Mouse (Mus musculus) myocyte (in vitro differentiated cells): ENCODE data around the gene Dgki. TPM values are rescaled to one million over a fixed set of nuclear protein-coding genes. Genes with fewer than 3 reads are reported as not detected.

ENCODE experiments used
- H3K27me3 ChIP-seq: one replicate; pipeline ENCODE4 v1.6.1; 2011; ENCODE audit not compliant: control insufficient read depth, insufficient read depth, insufficient read length
- H3K36me3 ChIP-seq: one replicate; pipeline ENCODE4 v1.6.1; 2011; ENCODE audit not compliant: control insufficient read depth, insufficient read depth
- H3K4me2 ChIP-seq: one replicate; pipeline ENCODE4 v1.6.1; 2011; ENCODE audit warnings: low read depth, control low read depth
- H3K4me3 ChIP-seq: one replicate; pipeline ENCODE4 v1.5.1; 2011; ENCODE audit warnings: mild to moderate bottlenecking, control low read depth, moderate library complexity
- H3K79me2 ChIP-seq: one replicate; pipeline ENCODE4 v1.6.1; 2011; ENCODE audit not compliant: control insufficient read depth, insufficient read depth
- H3ac ChIP-seq: one replicate; pipeline ENCODE4 v1.6.1; 2011; ENCODE audit not compliant: control insufficient read depth, insufficient read length
- CEBPB ChIP-seq: IDR thresholded peaks from 2 replicates; pipeline ENCODE4 v1.6.1; 2011; ENCODE audit warnings: mild to moderate bottlenecking, moderate library complexity; ENCODE audit not compliant: poor library complexity, insufficient read depth, severe bottlenecking
- E2F4 ChIP-seq: IDR thresholded peaks from one replicate; pipeline ENCODE4 v1.6.1; 2011; ENCODE audit warnings: mild to moderate bottlenecking, control low read depth, moderate library complexity; ENCODE audit not compliant: insufficient read depth
- MAX ChIP-seq: IDR thresholded peaks from one replicate; pipeline ENCODE4 v1.6.1; 2011; ENCODE audit warnings: low read depth, mild to moderate bottlenecking, control low read depth
- MYOD1 ChIP-seq, 3 experiments: IDR thresholded peaks; one replicate each; pipeline ENCODE4 v1.6.1; 2011; ENCODE audit warnings: control low read depth in 2 of 3, low read depth in 2 of 3, mild to moderate bottlenecking in 2 of 3, moderate library complexity in 1 of 3; ENCODE audit not compliant: insufficient read length in 2 of 3, control insufficient read depth in 1 of 3
- MYOG ChIP-seq, 3 experiments: IDR thresholded peaks; one replicate each; pipeline ENCODE4 v1.6.1; 2011; ENCODE audit warnings: control low read depth in 2 of 3, low read depth in 2 of 3, mild to moderate bottlenecking in 2 of 3; ENCODE audit not compliant: insufficient read length in 2 of 3, control insufficient read depth in 1 of 3, insufficient read depth in 1 of 3
- POLR2A ChIP-seq: IDR thresholded peaks from one replicate; pipeline ENCODE4 v1.6.1; 2011; ENCODE audit warnings: low read depth, mild to moderate bottlenecking, control low read depth, moderate library complexity; ENCODE audit not compliant: insufficient read length
- POLR2AphosphoS2 ChIP-seq: IDR thresholded peaks from one replicate; pipeline ENCODE4 v1.6.1; 2011; ENCODE audit warnings: low read depth, control low read depth; ENCODE audit not compliant: insufficient read length
- REST ChIP-seq: IDR thresholded peaks from one replicate; pipeline ENCODE4 v1.6.1; 2011; ENCODE audit warnings: mild to moderate bottlenecking, control low read depth, moderate library complexity; ENCODE audit not compliant: insufficient read depth, insufficient read length
- SRF ChIP-seq: IDR thresholded peaks from one replicate; pipeline ENCODE4 v1.6.1; 2011; ENCODE audit warnings: low read depth; ENCODE audit not compliant: control insufficient read depth, insufficient read length
- TCF12 ChIP-seq: IDR thresholded peaks from one replicate; pipeline ENCODE4 v1.6.1; 2011; ENCODE audit warnings: mild to moderate bottlenecking, control low read depth; ENCODE audit not compliant: poor library complexity, insufficient read depth, severe bottlenecking
- TCF3 ChIP-seq: IDR thresholded peaks from one replicate; pipeline ENCODE4 v1.6.1; 2011; ENCODE audit warnings: low read depth, control low read depth; ENCODE audit not compliant: insufficient read length
- USF1 ChIP-seq: IDR thresholded peaks from one replicate; pipeline ENCODE4 v1.6.1; 2011; ENCODE audit warnings: low read depth, mild to moderate bottlenecking, control low read depth, moderate library complexity
- polyA plus RNA-seq: library from polyadenylated mRNA; unstranded; fragments of >200 nt; fragmentation: generic; extraction: Trizol; gene quantifications from one replicate; pipeline ENCODE4 v1.2.1, GENCODE M21; 2012; ENCODE audit warnings: missing spikeins

Gene Dgki
- polyA plus RNA-seq, 1 experiment: 0.02 TPM

DNA sequence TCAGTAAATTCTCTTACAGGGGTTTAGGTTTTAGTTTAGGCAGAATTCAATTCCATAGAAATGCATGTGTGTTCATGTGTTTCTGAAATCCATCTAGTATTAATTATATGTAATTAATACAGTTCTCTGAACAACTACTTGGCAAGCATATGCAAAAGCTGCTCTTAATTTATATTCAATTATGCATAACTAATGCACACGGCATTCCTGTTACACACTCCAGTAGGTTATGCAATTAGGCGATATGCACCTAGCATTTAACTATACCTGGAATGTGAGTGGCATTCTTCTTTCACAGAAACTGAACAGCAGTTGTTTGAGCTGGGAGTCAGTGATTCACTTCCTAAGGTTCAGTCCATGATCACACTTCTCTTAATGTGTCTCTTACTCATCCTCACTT, 370.2 kb downstream of the Dgki start:
- Histone ChIP-seq H3K27me3 (no peaks in the 10 kb centered on the region), H3ac (no peak overlapping the region), H3K4me2 (no peak overlapping the region), H3K36me3 (no peaks in the 10 kb centered on the region), H3K4me3 (no peak overlapping the region), H3K79me2 (no peaks in the 10 kb centered on the region)
- TF ChIP-seq TCF12 (no peak), MYOG (IDR thresholded peaks at IDR 0.05; ENCODE audit: control insufficient read depth in 1 of 3, insufficient read depth in 1 of 3, insufficient read length in 2 of 3, low read depth in 2 of 3) (no peak), USF1 (no peak), MAX (no peak), TCF3 (no peak), MYOD1 (IDR thresholded peaks at IDR 0.05; ENCODE audit: control insufficient read depth in 1 of 3, insufficient read length in 2 of 3, low read depth in 2 of 3) (no peak), CEBPB (no peak), REST (no peak), SRF (no peak), POLR2A (no peak)

DNA sequence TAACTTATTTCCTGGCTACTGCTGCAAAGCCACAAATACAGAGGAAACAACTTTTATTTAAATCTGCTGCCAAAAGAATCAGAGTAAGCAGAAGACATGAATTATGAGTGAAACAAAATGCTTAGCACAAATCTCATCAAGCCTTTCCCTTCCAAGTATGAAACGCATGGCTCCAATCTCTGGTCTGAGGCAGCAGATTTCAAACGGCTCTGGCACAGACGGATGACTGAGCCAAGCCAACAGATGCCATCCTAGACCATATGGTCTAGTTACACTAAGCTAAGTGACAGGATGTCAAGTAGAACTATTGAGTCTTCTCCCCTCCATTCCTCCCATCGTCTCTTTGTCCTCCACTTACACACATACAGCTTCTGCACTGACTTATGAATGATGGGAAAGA, 373.5 kb downstream of the Dgki start:
- H3K27me3 ChIP-seq: no peaks in the 10 kb centered on the region
- no peak overlapping the region for H3ac ChIP-seq
- TF ChIP-seq USF1: no peak
- TF ChIP-seq SRF: no peak
- TF ChIP-seq MAX: no peak
- TF ChIP-seq POLR2AphosphoS2: no peak
- TF ChIP-seq TCF3: no peak
- no peak for TF ChIP-seq CEBPB
- H3K4me2 ChIP-seq: no peak overlapping the region
- no peaks in the 10 kb centered on the region for H3K36me3 ChIP-seq
- H3K4me3 ChIP-seq: no peak overlapping the region
- H3K79me2 ChIP-seq: no peaks in the 10 kb centered on the region

DNA sequence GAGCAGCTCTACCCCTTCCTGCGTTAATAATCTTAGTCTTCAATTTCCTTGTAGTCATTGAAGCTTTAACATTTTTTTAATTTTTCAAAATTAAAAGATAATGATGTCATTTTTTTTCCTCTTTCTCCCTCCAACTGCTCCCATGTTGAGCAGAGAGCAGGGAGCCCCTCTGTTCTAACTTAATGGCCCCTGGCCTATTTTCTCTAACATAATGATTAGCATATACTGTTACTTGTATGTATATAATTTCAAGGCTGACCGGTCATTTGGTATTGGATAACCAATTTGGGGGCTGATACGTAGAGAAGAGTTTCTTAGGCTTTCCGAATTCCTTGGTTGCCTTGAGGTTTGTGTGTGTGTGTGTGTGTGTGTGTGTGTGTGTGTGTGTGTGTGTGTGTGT, 378.0 kb downstream of the Dgki start:
- H3K4me2 ChIP-seq: no peak overlapping the region
- no peaks in the 10 kb centered on the region for H3K27me3 ChIP-seq
- H3K79me2 ChIP-seq: no peaks in the 10 kb centered on the region
- H3K36me3 ChIP-seq: no peaks in the 10 kb centered on the region
- TF ChIP-seq POLR2A: no peak
- TF ChIP-seq E2F4: no peak
- TF ChIP-seq MAX: no peak
- TF ChIP-seq TCF12: no peak
- TF ChIP-seq POLR2AphosphoS2: no peak
- TF ChIP-seq USF1: no peak
- TF ChIP-seq MYOD1 (IDR thresholded peaks at IDR 0.05; ENCODE audit: control insufficient read depth in 1 of 3, insufficient read length in 2 of 3, low read depth in 2 of 3): no peak
- TF ChIP-seq TCF3: no peak
- TF ChIP-seq CEBPB: no peak
- no peak for TF ChIP-seq REST
- TF ChIP-seq MYOG (IDR thresholded peaks at IDR 0.05; ENCODE audit: control insufficient read depth in 1 of 3, insufficient read depth in 1 of 3, insufficient read length in 2 of 3, low read depth in 2 of 3): no peak
- TF ChIP-seq SRF: no peak
- H3K4me3 ChIP-seq: no peak overlapping the region
- no peak overlapping the region for H3ac ChIP-seq

DNA sequence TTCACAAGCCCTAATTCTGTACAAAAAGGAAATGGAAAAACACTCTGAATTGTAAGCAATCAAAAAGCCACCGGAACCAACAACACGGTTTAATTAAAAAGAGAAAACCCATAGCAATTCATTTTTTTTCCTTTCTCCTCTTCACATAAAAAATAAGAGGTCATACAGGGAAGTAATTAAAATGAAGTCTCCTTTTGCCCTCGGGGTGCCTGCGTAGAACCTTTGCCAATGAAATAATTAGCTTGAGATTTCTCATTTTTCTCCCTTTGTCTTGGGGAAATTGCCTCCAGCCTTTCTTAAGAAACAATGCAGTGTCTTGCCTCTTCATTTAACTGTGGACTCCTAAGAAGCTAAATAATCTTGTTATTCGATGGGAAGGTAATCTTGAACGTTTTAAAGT, 388.4 kb downstream of the Dgki start:
- Histone ChIP-seq H3K79me2 (no peaks in the 10 kb centered on the region), H3K4me2 (no peak overlapping the region), H3ac (no peak overlapping the region), H3K36me3 (no peaks in the 10 kb centered on the region), H3K27me3 (peaks cover 8% of the 10 kb centered on the region), H3K4me3 (no peak overlapping the region)
- TF ChIP-seq SRF (no peak), MAX (no peak), USF1 (no peak), TCF3 (no peak), MYOG (IDR thresholded peaks at IDR 0.05; ENCODE audit: control insufficient read depth in 1 of 3, insufficient read depth in 1 of 3, insufficient read length in 2 of 3, low read depth in 2 of 3) (no peak), MYOD1 (IDR thresholded peaks at IDR 0.05; ENCODE audit: control insufficient read depth in 1 of 3, insufficient read length in 2 of 3, low read depth in 2 of 3) (no peak), TCF12 (no peak), CEBPB (no peak), POLR2AphosphoS2 (no peak), REST (no peak), POLR2A (no peak), E2F4 (no peak)

DNA sequence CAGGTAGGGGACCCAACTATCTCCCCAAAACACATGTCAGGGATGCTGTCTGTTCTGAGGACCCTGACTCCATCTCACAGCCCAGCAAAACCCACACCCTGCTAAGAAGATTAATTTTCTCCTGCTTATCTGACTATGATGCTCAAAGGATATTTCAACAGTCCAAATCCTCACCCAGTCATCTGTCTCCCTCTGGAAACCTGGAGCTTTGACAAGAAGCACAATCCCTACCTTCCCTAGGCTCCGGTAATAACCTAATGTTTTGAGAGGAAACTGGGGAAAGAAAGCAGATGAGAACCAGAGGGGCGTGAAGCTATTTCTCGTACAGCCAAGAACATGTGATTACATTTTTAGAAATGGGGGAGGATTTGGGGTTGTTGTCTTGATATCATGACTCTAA, 392.8 kb downstream of the Dgki start:
- Histone ChIP-seq H3ac (no peak overlapping the region), H3K79me2 (no peaks in the 10 kb centered on the region), H3K4me3 (no peak overlapping the region), H3K27me3 (peaks cover 3% of the 10 kb centered on the region), H3K36me3 (no peaks in the 10 kb centered on the region), H3K4me2 (no peak overlapping the region)
- TF ChIP-seq E2F4 (no peak), POLR2A (no peak), MYOD1 (IDR thresholded peaks at IDR 0.05; ENCODE audit: control insufficient read depth in 1 of 3, insufficient read length in 2 of 3, low read depth in 2 of 3) (no peak), CEBPB (no peak), TCF3 (no peak), MAX (no peak)
